Mouse (Mus musculus): ENCODE measurements at regions not wholly inside any gene's neighbourhood (a gene's known extent, or its start where the extent isn't known, plus 50 kb on each side); places are given as distances from the start of the nearest gene placed in this dataset.
A peak's percentile ranks its signal among the peaks of the same experiment; 100 is the strongest.

GRCm38 (mm10) chr15:71099111-71099510 lies 2735.2 kb upstream of the Gm6569 start:
- Histone ChIP-seq H3K4me3 (ENCODE audit: control insufficient read depth, low read depth, low read length) (no peak overlapping the region), H3K36me3 (ENCODE audit: control insufficient read depth, insufficient read depth, low read length) (no peaks in the 10 kb centered on the region), H3K4me1 (ENCODE audit: control insufficient read depth, insufficient read depth, low read length) (no peaks in the 10 kb centered on the region), H3K27ac (ENCODE audit: control insufficient read depth, insufficient read depth, low read depth, low read length) (no peak overlapping the region), H3K27me3 (ENCODE audit: control insufficient read depth, insufficient read depth, low read length) (no peaks in the 10 kb centered on the region)
- TF ChIP-seq CTCF (IDR thresholded peaks at IDR 0.05; ENCODE audit: control insufficient read depth, insufficient read depth, insufficient replicate concordance, low read depth, low read length) (no peak), POLR2A (IDR thresholded peaks at IDR 0.05; ENCODE audit: control insufficient read depth, low read depth, low read length) (no peak)

GRCm38 (mm10) chr15:71129802-71130201 lies 2704.6 kb upstream of the Gm6569 start:
- Histone ChIP-seq H3K4me3 (ENCODE audit: control insufficient read depth, low read depth, low read length) (no peak overlapping the region), H3K27me3 (ENCODE audit: control insufficient read depth, insufficient read depth, low read length) (no peaks in the 10 kb centered on the region), H3K36me3 (ENCODE audit: control insufficient read depth, insufficient read depth, low read length) (no peaks in the 10 kb centered on the region), H3K4me1 (ENCODE audit: control insufficient read depth, insufficient read depth, low read length) (no peaks in the 10 kb centered on the region), H3K27ac (ENCODE audit: control insufficient read depth, insufficient read depth, low read depth, low read length) (no peak overlapping the region)
- no peak for TF ChIP-seq CTCF (IDR thresholded peaks at IDR 0.05; ENCODE audit: control insufficient read depth, insufficient read depth, insufficient replicate concordance, low read depth, low read length)

GRCm38 (mm10) chr15:71157680-71158079 lies 2676.7 kb upstream of the Gm6569 start:
- no peak for TF ChIP-seq POLR2A (IDR thresholded peaks at IDR 0.05; ENCODE audit: control insufficient read depth, low read depth, low read length)

GRCm38 (mm10) chr15:71162097-71162496 lies 2672.3 kb upstream of the Gm6569 start:
- H3K27me3 ChIP-seq (ENCODE audit: control insufficient read depth, insufficient read depth, low read length): no peaks in the 10 kb centered on the region
- no peaks in the 10 kb centered on the region for H3K4me1 ChIP-seq (ENCODE audit: control insufficient read depth, insufficient read depth, low read length)
- no peak for TF ChIP-seq CTCF (IDR thresholded peaks at IDR 0.05; ENCODE audit: control insufficient read depth, insufficient read depth, insufficient replicate concordance, low read depth, low read length)
- TF ChIP-seq POLR2A (IDR thresholded peaks at IDR 0.05; ENCODE audit: control insufficient read depth, low read depth, low read length): no peak
- H3K27ac ChIP-seq (ENCODE audit: control insufficient read depth, insufficient read depth, low read depth, low read length): no peak overlapping the region
- no peak overlapping the region for H3K4me3 ChIP-seq (ENCODE audit: control insufficient read depth, low read depth, low read length)
- H3K36me3 ChIP-seq (ENCODE audit: control insufficient read depth, insufficient read depth, low read length): no peaks in the 10 kb centered on the region

More at GRCm38 (mm10) chr15:71157680-71158079, 2676.7 kb upstream of the Gm6569 start:
- no peaks in the 10 kb centered on the region for H3K27me3 ChIP-seq (ENCODE audit: control insufficient read depth, insufficient read depth, low read length)
- H3K27ac ChIP-seq (ENCODE audit: control insufficient read depth, insufficient read depth, low read depth, low read length): no peak overlapping the region
- H3K36me3 ChIP-seq (ENCODE audit: control insufficient read depth, insufficient read depth, low read length): no peaks in the 10 kb centered on the region
- no peaks in the 10 kb centered on the region for H3K4me1 ChIP-seq (ENCODE audit: control insufficient read depth, insufficient read depth, low read length)
- H3K4me3 ChIP-seq (ENCODE audit: control insufficient read depth, low read depth, low read length): no peak overlapping the region

- Histone ChIP-seq H3K4me3 (ENCODE audit: control insufficient read depth, low read depth, low read length) (no peak overlapping the region), H3K27ac (ENCODE audit: control insufficient read depth, insufficient read depth, low read depth, low read length) (no peak overlapping the region), H3K36me3 (ENCODE audit: control insufficient read depth, insufficient read depth, low read length) (no peaks in the 10 kb centered on the region), H3K27me3 (ENCODE audit: control insufficient read depth, insufficient read depth, low read length) (no peaks in the 10 kb centered on the region), H3K4me1 (ENCODE audit: control insufficient read depth, insufficient read depth, low read length) (no peaks in the 10 kb centered on the region)
- TF ChIP-seq POLR2A (IDR thresholded peaks at IDR 0.05; ENCODE audit: control insufficient read depth, low read depth, low read length) (no peak), CTCF (IDR thresholded peaks at IDR 0.05; ENCODE audit: control insufficient read depth, insufficient read depth, insufficient replicate concordance, low read depth, low read length) (no peak)
These were observed 2639.2 kb upstream of the Gm6569 start for GRCm38 (mm10) chr15:71195011-71195739.

GRCm38 (mm10) chr15:71240647-71241351 lies 2593.6 kb upstream of the Gm6569 start:
- no peak overlapping the region for H3K4me3 ChIP-seq (ENCODE audit: control insufficient read depth, low read depth, low read length)
- H3K27me3 ChIP-seq (ENCODE audit: control insufficient read depth, insufficient read depth, low read length): no peaks in the 10 kb centered on the region
- H3K4me1 ChIP-seq (ENCODE audit: control insufficient read depth, insufficient read depth, low read length): no peaks in the 10 kb centered on the region
- no peak overlapping the region for H3K27ac ChIP-seq (ENCODE audit: control insufficient read depth, insufficient read depth, low read depth, low read length)
- H3K36me3 ChIP-seq (ENCODE audit: control insufficient read depth, insufficient read depth, low read length): no peaks in the 10 kb centered on the region
- TF ChIP-seq CTCF (IDR thresholded peaks at IDR 0.05; ENCODE audit: control insufficient read depth, insufficient read depth, insufficient replicate concordance, low read depth, low read length): peak; percentile 59; the same call in 1 of the 2 replicates
- TF ChIP-seq POLR2A (IDR thresholded peaks at IDR 0.05; ENCODE audit: control insufficient read depth, low read depth, low read length): no peak

- H3K4me1 ChIP-seq (ENCODE audit: control insufficient read depth, insufficient read depth, low read length): no peaks in the 10 kb centered on the region
- TF ChIP-seq CTCF (IDR thresholded peaks at IDR 0.05; ENCODE audit: control insufficient read depth, insufficient read depth, insufficient replicate concordance, low read depth, low read length): no peak
- no peak overlapping the region for H3K4me3 ChIP-seq (ENCODE audit: control insufficient read depth, low read depth, low read length)
- no peaks in the 10 kb centered on the region for H3K27me3 ChIP-seq (ENCODE audit: control insufficient read depth, insufficient read depth, low read length)
- H3K27ac ChIP-seq (ENCODE audit: control insufficient read depth, insufficient read depth, low read depth, low read length): no peak overlapping the region
- H3K36me3 ChIP-seq (ENCODE audit: control insufficient read depth, insufficient read depth, low read length): no peaks in the 10 kb centered on the region
These were observed 2590.8 kb upstream of the Gm6569 start for GRCm38 (mm10) chr15:71243539-71243938.

All from testis, adult 2 months (tissue).